ENCODE assay signal across 16 mouse cellular contexts in the genomic region with DNA sequence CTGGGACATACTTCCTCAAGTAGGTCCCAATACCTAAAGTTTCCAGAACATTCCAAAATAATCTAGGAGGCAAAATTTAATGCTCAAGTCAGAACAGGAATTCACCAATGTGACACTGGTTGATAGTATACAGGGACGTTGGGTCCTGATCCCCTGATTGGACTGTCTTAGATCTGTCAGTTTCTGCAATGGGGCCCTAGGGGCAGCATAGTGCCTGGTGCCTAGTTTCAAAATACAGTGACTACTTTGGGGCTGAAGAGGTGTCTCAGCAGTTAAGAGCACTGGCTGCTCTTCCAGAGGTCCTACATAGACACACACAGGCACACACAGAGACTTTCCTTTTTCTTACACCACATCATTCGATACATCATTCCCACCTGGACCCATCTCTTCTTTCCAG. TPM values are rescaled to one million over a fixed set of nuclear protein-coding genes. Genes with fewer than 3 reads are reported as not detected.
"Had no signal": no experiment of that assay in that cellular context is flagged by ENCODE, and none has a peak within 500 bp of the region (broad histone marks: within the 10 kb centered on the region; RNA-seq: fewer than 3 reads in every experiment).

No protein-coding gene starts in this region.

- H3K9ac ChIP-seq: limb, embryonic 15.5 days; midbrain, embryonic 15.5 days; neural tube, embryonic 13.5 days had no signal

- ATAC-seq: intestine, postnatal 0 days; midbrain, embryonic 15.5 days had no signal

- H3K4me3 ChIP-seq: left cerebral cortex, adult 2 months; limb, embryonic 15.5 days; midbrain, embryonic 15.5 days; neural tube, embryonic 13.5 days had no signal

- DNase-seq: kidney, postnatal 10 days; lung, adult 18-20 months; retina, postnatal 1 day; thymus, postnatal 4 days had no signal

- H3K4me1 ChIP-seq: midbrain, embryonic 15.5 days; neural tube, embryonic 13.5 days had no signal

- H3K9me3 ChIP-seq: limb, embryonic 15.5 days; midbrain, embryonic 15.5 days; neural tube, embryonic 13.5 days had no signal

- H3K27me3 ChIP-seq: limb, embryonic 15.5 days; midbrain, embryonic 15.5 days; neural tube, embryonic 13.5 days had no signal

- H3K27ac ChIP-seq: left cerebral cortex, adult 2 months; limb, embryonic 15.5 days; midbrain, embryonic 15.5 days; neural tube, embryonic 13.5 days had no signal

- H3K36me3 ChIP-seq: limb, embryonic 15.5 days; midbrain, embryonic 15.5 days; neural tube, embryonic 13.5 days had no signal

- H3K4me2 ChIP-seq: limb, embryonic 15.5 days; midbrain, embryonic 11.5 days; midbrain, embryonic 15.5 days; neural tube, embryonic 13.5 days had no signal

RNA-seq across cellular contexts. Expression of gene Pla2g10, which starts 10.1 kb away (rescaled TPM):
- total RNA-seq: layer of hippocampus, adult 8-10 months; layer of hippocampus, postnatal 25 days; left cerebral cortex, adult 2 months; left cerebral cortex, postnatal 14 days; monocyte, adult 5-6 weeks had no signal
- polyA plus RNA-seq: kidney, embryonic 14.5 days; limb, embryonic 11.5 days had no signal
